Mouse (Mus musculus) adrenal gland, adult 18-20 months (tissue): ENCODE measurements around the gene Jade2. TPM values are rescaled to one million over a fixed set of nuclear protein-coding genes. Genes with fewer than 3 reads are reported as not detected.

Experiments
- DNase-seq, 2 experiments: peaks; one replicate each; pipeline ENCODE4 v3.0.0; 2021 to 2022; ENCODE audit warnings: low spot score in 2 of 2
- total RNA-seq, 2 experiments: library from RNA; stranded (reverse); gene quantifications; 1 replicate in 1 of 2; 2 replicates in 1 of 2; pipeline ENCODE4 v1.2.3; 2021

Gene Jade2
- total RNA-seq, 2 experiments from 2014 or later, result 19.2 to 19.7 TPM

GRCm38 (mm10) chr11:51857818-51858527, 520 bp upstream of the Jade2 start:
- peak; percentile 73 to 80 for DNase-seq

- peak; percentile 61 to 67 for DNase-seq
Observed at GRCm38 (mm10) chr11:51856616-51857080, 805 bp downstream of the Jade2 start.

GRCm38 (mm10) chr11:51855818-51856615, 1.4 kb downstream of the Jade2 start:
- DNase-seq, result peak; percentile 77 to 79

- peak; percentile 74 to 79 for DNase-seq
Observed at GRCm38 (mm10) chr11:51854981-51855817, 2.3 kb downstream of the Jade2 start.

GRCm38 (mm10) chr11:51852595-51852994, 4.9 kb downstream of the Jade2 start:
- no peak for DNase-seq

- DNase-seq, result no peak
Observed at GRCm38 (mm10) chr11:51852091-51852521, 5.3 kb downstream of the Jade2 start.

GRCm38 (mm10) chr11:51850741-51851330, 6.6 kb downstream of the Jade2 start:
- DNase-seq, result no peak

- no peak for DNase-seq
Observed at GRCm38 (mm10) chr11:51848324-51848723, 9.1 kb downstream of the Jade2 start.

- no peak for DNase-seq
Observed at GRCm38 (mm10) chr11:51847902-51848301, 9.6 kb downstream of the Jade2 start.

GRCm38 (mm10) chr11:51845981-51846883, 11.2 kb downstream of the Jade2 start:
- DNase-seq, result no peak

- DNase-seq, result no peak
Observed at GRCm38 (mm10) chr11:51844529-51845098, 12.8 kb downstream of the Jade2 start.

- DNase-seq, result no peak
Observed at GRCm38 (mm10) chr11:51843898-51844297, 13.6 kb downstream of the Jade2 start.

GRCm38 (mm10) chr11:51843168-51843567, 14.3 kb downstream of the Jade2 start:
- no peak for DNase-seq

GRCm38 (mm10) chr11:51841149-51841548, 16.3 kb downstream of the Jade2 start:
- no peak for DNase-seq

GRCm38 (mm10) chr11:51840657-51841056, 16.8 kb downstream of the Jade2 start:
- no peak for DNase-seq

GRCm38 (mm10) chr11:51839973-51840372, 17.5 kb downstream of the Jade2 start:
- no peak for DNase-seq

- DNase-seq, result no peak
Observed at GRCm38 (mm10) chr11:51839106-51839505, 18.3 kb downstream of the Jade2 start.

GRCm38 (mm10) chr11:51837164-51838153, 20.0 kb downstream of the Jade2 start:
- no peak for DNase-seq
